Mouse (Mus musculus): ENCODE results near the gene Rspry1. TPM values are rescaled to one million over a fixed set of nuclear protein-coding genes. Genes with fewer than 3 reads are reported as not detected.

Gene Rspry1
- 26.4 and 27.6 TPM in 2 replicates for polyA plus RNA-seq (2012; rRNA removed)

DNA sequence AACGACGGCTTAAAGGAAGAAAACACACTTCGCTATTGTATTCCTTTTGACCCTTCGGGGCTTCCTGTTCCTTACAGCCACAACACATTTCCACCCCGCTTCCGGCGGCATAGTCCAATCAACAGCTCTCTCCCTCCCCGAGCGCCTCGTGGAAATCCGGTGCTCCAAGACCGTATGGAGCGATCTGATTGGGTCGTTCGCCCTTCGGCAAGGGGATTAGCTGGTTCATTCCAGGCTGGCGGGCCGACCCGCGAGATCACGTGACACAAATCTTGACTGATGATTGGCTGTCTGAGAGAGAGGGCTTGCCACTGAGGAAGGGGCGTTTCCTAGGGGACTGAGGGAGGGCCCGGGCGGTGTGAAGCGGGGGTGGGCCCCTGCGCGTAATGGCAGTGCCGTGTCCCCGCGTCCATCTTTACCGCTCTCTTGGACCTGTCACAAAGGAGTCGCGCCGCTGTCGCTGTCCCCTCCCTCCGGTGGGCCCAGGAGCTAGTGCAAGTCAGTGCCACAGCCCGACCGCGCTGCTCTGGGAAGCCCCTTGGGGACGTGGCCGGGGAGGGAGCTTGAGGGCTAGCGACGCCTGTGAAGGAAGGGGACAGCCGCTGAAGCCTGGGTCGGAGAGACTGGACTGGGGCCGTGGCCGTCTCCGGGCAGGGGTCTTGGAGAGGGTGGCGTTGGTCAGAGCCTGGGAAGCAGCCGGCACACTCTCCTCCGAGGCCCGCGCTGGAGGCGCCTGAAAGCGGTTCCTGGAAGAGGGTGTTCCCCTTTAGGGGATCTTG lies at the start of gene Rspry1, which contains the start of gene Fam192a:
Rspry1 (plus strand) TSS at position 331 of the 779 bp plus-strand sequence.
Fam192a (minus strand) TSS at position 391 of the 779 bp plus-strand sequence.

DNA sequence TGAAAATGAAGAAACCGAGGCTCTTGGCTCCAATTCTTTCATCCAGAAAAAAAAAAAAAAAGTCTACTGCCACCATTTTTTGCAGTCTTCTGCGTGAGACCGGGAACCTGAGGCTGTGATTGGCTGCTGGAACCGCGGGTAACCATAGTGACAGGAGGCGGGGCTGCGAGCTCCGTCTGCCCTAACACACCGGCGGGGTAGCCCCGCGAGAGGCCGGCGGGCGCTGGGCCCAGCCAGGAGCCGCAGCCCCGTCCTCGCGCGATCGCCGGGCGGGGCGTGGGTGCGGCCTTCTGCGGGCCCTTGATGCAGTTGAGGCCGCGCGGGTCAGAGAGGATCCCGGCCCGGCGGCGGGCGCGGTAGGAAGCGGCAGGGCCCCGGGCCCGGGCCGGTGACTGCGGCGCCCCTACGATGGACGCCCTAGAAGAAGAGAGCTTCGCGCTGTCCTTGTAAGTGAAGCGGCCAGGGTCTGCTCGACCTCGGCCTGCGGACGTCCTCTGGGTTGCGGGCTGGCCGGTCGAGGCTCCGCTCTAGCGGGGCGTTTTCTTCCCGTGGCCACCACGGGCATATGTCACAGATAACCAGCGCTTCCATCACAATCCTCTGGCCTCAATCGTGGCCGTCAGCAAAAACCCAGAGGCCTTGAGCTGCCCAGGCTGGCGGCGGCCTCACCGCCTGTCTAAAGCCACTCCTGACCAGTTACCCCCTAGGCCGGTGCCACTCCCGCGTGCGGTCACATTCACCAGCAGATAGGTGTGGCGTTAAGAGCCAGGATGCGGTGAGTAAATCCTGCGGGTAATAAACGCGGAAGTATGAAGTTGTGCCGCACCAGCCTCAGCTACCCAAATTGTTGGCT lies 64.9 kb downstream of the Rspry1 start, which contains the start of gene Arl2bp:
Arl2bp (plus strand) TSS at position 145 of the 853 bp plus-strand sequence.

DNA sequence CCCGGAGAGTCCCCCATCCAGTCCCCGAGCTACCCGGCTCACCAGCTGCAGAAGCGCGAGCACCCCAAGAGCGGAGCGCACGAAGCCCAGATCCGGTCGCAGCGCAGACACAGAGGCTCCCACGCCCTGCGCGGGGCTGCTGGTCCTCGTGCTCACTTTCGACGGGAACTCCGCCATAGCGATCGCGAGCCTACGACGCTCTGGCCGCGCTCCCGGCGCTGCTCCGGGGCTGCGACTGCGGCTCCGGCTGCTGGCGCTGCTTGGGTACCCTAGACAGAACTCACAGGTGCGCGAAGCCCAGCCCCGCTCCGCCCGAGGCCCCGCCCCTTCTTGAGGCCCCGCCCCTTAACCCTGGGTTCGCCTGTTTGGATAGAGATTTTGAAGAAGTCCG lies 94.3 kb downstream of the Rspry1 start, which contains the start of gene Pllp:
Pllp (minus strand) TSS at position 285 of the 391 bp plus-strand sequence.

Other genes with a start within 250 kb of the Rspry1 start
- 61.6 and 63.6 TPM in 2 replicates for gene Herpud1, start 215.5 kb upstream of the Rspry1 start, polyA plus RNA-seq (2012; rRNA removed)
- gene Nlrc5, start 167.6 kb upstream of the Rspry1 start, polyA plus RNA-seq (2012; rRNA removed) = 0.45 and 1.0 TPM in 2 replicates
- 58.3 and 69.3 TPM in 2 replicates for gene Cpne2, start 68.9 kb upstream of the Rspry1 start, polyA plus RNA-seq (2012; rRNA removed)
- 51.6 and 57.7 TPM in 2 replicates for gene Fam192a, start 60 bp downstream of the Rspry1 start, polyA plus RNA-seq (2012; rRNA removed)
- 182 and 196 TPM in 2 replicates for gene Arl2bp, start 64.7 kb downstream of the Rspry1 start, polyA plus RNA-seq (2012; rRNA removed)
- 3.9 and 5.1 TPM in 2 replicates for gene Pllp, start 94.3 kb downstream of the Rspry1 start, polyA plus RNA-seq (2012; rRNA removed)
- gene Ccl22, start 143.7 kb downstream of the Rspry1 start, polyA plus RNA-seq (2012; rRNA removed) = not detected in 2 replicates
- 58.1 and 65.6 TPM in 2 replicates for gene Cx3cl1, start 170.1 kb downstream of the Rspry1 start, polyA plus RNA-seq (2012; rRNA removed)
- gene Ccl17, start 208.5 kb downstream of the Rspry1 start, polyA plus RNA-seq (2012; rRNA removed) = 0.17 and 0.40 TPM in 2 replicates
- 55.4 and 57.2 TPM in 2 replicates for gene Coq9, start 236.4 kb downstream of the Rspry1 start, polyA plus RNA-seq (2012; rRNA removed)
- gene Ciapin1, start 236.4 kb downstream of the Rspry1 start, polyA plus RNA-seq (2012; rRNA removed) = 58.0 and 61.1 TPM in 2 replicates